Mouse (Mus musculus): ENCODE data around the gene Cygb.
A peak's percentile ranks its signal among the peaks of the same experiment; 100 is the strongest.
"Not testable (repeated sequence)": the region's sequence is repeated elsewhere in the genome, so short reads cannot be mapped to it uniquely, and the experiment has no call there.

The Cygb gene

DNA sequence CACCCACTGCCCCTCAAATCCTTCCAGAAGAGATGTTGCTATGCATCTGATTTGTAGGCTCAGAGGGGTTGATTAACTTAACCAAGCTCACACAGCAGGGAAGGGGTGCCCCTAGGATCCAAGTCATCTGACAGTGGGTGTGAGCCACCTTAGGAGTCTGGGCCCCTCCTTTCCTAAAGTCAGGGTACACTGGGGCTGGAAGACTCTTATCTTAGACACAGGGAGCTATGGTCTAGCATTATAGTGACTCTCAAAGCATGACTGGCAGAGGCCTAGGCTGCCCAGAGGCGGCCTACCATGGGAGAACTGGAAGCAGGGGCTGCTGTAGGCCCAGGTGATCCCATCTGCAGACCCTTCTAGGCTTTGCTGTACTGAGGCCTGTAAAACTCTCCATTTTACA lies 41.6 kb downstream of the Cygb start:
- DNase-seq = no peak

DNA sequence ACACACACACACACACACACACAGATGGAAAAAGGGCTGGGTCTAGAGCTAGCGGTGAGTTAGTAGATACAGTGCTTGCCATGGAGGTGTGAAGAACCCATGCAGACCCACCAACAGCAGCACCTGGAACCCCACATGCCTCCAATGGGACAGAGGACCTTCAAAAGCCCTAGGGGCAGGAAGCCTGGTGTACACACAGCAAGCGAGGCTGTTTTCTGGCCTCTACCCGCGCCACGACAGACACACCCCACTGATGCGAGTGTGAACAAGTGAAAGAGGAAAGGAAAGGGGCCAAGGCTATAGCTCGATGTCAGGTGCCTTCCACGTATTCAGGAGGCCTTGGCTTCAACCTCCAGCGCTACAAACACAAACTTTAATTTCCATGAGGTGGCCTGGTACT lies 42.2 kb downstream of the Cygb start:
- DNase-seq = no peak

DNA sequence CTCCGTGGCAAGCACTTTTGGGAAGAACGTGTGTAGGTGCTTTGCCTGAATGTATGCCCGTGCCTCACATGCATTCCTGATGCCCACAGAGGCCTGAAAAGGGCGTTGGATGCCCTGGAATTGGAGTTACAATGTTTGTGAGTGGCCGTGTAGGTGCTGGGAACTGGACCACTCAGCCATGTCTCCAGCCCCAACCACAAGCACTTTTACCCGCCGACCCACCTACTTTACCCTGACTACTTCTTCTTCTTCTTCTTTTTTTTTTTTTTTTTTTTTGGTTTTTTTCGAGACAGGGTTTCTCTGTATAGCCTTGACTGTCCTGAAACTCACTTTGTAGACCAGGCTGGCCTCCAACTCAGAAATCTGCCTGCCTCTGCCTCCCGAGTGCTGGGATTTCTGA lies 42.9 kb downstream of the Cygb start:
- DNase-seq = not testable (repeated sequence)

DNA sequence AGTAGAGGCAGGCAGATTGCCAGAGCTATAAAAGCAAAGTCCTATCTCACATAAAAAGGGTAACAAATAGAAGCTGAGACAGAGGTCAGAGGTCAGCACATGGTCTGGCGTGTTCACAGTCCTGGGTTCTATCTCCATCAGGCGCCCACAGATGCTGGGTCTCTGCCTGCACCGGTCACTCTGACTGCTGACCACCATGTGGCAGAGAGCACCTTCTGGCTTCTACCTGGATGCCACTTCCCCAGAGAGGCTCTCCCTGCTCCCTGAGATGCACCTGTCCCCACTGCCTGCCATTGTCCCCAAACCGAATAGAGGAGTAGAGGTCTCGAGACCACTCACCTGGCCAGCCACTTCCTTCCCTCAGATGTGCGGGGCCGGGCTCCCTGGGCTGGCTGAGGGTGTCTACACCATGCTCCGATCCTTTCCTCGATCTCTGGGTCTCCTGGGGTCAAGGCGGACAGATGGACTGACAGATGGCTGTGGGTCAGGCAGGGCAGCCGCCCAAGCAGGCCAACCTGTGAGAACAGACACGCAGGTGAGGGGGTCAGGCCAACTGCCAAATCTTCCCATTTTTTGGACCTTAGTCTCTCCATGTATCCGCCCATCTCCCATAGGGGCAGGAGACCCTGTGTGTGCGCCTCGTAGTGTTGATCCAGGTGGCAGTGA lies 44.0 kb downstream of the Cygb start:
- DNase-seq = peak; percentile 92 to 95

DNA sequence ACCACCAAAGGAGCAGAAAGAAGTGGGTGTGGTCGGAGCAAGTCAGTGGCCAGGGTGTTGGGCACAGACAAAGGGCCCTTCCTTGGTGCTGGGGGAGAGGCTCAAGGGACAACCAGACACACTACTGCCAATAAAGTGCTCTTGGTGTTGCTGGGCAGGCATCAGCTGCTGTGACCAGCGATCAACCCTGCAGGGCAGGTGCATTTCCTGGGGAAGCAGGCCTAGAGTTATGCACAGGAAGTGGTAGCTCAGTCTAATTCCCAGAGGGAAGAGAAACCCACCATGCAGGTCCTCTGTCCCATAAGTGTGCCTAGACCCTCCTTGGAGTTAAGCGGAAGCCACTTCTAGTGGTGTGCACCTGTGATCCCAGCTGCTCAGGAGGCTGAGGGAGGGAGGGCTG lies 46.4 kb downstream of the Cygb start:
- DNase-seq = no peak

DNA sequence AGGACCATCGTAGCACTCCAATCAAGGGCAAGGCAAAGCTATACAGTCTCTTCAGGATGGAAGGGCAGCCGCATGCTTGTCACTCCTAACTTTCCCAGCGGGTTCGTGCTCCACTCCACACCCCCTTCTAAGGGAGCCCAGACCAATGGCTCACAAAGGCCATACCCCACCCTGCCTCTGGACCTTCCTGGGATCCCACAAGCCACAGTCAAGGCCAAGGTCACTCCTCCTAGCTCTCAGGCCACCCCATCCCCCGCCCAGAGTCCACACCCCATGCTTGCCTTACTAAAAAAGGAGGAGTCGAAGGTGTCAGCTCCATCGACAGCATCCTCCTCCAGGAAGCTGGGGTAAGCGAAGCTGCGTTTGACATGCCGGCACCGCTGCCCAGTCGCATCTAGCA lies 50.0 kb downstream of the Cygb start:
- no peak for DNase-seq

DNA sequence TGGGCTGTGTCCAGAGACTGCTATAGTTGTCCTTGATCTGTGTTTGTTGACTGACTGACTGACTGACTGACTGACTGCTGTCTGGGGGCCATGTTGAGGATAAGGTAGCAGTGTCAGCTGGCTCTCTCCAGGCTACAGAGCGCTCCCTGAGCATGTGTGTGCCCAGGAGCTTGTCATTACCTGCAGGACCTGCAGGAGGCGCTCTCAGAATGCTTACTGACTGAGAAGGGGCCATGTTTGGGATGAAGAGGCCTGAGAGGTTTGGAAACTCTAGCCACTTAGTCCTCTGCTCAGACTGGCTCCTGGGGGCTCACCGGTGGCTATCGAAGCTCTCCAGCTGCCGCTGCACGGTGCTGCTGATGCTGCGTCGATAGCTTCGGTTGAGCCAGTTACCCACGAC lies 50.8 kb downstream of the Cygb start:
- DNase-seq = no peak

DNA sequence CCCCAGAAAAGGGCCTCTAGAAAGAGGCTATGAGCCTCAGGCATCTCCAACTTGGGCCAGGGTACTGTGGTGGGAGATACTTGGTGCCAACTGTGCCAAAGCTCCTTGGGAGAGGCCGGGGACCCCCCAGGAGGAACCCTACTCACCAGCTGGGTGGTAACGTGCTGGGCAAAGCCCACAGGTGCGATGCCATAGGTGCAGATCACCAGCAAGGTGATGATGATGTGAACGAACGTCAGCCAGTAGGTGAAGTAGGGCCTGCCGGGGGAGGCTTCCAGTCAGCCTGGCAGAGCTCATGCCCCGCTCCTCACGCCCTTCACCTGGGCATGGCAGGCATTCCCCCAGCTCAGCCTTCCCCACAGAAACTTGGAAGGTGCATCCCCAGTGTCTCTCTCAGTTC lies 52.1 kb downstream of the Cygb start:
- no peak for DNase-seq

DNA sequence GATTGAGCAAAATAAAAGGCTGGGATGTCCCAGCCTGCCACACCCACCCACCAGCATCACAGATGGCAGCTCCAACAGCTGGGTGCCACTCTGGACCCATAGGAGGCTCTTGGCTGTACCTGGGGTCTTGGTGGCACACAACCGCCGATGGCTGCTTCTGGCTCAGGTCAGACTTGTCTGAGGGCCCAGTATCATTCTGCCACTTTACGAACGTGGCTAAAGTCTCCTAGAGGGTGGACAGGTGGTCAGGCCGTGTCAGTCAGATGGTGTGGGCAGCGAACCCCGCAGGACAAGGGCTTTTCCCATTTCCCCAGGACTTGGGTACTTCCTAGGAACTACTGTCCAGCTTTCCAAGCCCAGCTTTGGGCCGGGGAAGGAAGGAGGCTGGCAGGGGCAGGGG lies 52.9 kb downstream of the Cygb start:
- no peak for DNase-seq

DNA sequence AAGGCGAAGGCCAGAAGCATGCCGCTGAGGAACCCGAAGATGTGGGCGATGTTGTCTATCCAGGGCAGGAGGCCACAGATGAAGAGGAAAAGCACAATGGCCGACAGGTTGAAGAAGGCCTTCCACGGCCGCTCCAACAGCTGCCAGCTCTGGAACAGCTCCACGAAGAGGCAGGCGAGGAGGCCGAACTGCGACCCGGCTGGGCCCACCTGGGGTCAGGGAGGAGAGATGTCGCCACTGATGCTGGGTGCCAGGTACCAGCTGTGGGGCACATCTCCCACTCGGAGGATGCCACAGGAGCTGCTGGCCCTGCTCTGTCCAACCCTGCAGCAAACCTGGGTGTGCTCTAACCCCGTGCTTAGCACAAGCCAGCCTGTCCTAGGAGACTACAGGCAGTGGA lies 54.9 kb downstream of the Cygb start:
- DNase-seq = no peak

DNA sequence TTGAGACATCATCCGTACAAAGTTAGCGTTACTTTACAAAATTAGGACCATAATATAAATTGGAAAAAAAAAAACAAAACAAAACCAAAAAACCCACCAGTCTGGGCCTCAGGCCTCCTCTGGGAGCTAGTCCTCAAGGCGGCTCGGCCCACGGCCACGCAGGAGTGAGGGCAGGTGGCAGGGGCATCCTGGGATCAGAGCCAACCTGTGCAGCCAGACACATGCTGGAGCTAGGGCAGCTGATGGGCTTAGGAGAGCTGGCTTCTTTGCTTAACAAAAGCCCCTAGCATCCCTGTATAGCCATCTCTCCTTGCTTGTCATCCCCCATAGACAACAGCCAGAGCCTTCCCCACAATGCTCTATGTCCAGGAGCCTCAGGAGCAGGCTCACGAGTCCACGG lies 55.9 kb downstream of the Cygb start:
- no peak for DNase-seq

DNA sequence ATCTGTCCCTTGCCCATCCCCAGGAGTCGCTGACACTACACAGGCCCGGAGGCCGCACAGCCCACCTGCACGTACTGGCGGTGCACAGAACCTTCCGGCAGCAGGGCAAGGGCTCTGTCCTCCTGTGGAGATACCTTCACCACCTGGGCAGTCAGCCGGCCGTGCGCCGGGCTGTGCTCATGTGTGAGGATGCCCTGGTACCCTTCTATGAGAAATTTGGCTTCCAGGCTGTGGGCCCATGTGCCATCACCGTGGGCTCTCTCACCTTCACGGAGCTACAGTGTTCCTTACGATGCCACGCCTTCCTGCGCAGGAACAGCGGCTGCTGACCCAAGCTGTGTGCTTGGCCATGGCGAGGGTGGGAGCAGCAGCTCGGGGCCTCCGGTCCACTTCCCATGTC lies 57.3 kb downstream of the Cygb start:
- DNase-seq = no peak
